Mouse (Mus musculus) liver, postnatal 0 days (tissue): Measurements from ENCODE around the gene Zfp653.

ENCODE experiments used
- CTCF ChIP-seq: sonication (generic); IDR thresholded peaks from 2 replicates; pipeline ENCODE4 v1.5.1; 2016; ENCODE audit warnings: antibody characterized with exemption, low read depth
- EP300 ChIP-seq: IDR thresholded peaks from 2 replicates; pipeline ENCODE4 v1.6.1; 2016; ENCODE audit warnings: antibody characterized with exemption, low read depth, mild to moderate bottlenecking

- no peak for TF ChIP-seq EP300
- no peak for TF ChIP-seq CTCF
Measured at GRCm38 (mm10) chr9:22092746-22093145, 21.6 kb upstream of the Zfp653 start.
